Mouse (Mus musculus): Measurements from ENCODE around the gene Smyd1.

DNA sequence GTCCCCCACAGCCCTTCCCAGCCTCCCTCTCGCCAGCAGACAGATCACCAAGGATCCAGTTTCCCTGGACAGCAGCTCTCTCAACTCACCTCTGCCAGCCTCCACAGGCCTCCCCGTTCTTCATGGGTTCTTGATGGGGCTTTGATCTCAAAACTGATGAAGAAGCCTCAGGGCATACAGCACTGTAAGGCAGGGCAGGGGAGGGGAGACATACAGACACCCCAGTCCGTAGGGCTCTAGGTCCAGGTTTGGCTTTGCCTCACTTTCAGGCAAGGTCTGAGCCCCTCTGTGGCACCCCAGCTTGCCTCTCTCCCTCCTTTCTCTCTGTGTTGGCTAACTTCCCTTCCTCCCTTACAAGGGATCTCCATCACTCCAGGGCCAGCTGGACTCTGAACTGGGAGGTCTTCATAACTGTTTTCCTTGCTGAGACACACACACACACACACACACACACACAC lies at the start of gene Smyd1:
- TF ChIP-seq CTCF (IDR thresholded peaks at IDR 0.05; ENCODE audit: borderline replicate concordance, extremely low read depth, insufficient read depth, insufficient read length) (no peak), POLR2A (IDR thresholded peaks at IDR 0.05; ENCODE audit: borderline replicate concordance, extremely low read depth, insufficient read depth, insufficient read length, poor library complexity, severe bottlenecking) (no peak)
